Mouse (Mus musculus): Measurements from ENCODE around the gene Tecta.

DNA sequence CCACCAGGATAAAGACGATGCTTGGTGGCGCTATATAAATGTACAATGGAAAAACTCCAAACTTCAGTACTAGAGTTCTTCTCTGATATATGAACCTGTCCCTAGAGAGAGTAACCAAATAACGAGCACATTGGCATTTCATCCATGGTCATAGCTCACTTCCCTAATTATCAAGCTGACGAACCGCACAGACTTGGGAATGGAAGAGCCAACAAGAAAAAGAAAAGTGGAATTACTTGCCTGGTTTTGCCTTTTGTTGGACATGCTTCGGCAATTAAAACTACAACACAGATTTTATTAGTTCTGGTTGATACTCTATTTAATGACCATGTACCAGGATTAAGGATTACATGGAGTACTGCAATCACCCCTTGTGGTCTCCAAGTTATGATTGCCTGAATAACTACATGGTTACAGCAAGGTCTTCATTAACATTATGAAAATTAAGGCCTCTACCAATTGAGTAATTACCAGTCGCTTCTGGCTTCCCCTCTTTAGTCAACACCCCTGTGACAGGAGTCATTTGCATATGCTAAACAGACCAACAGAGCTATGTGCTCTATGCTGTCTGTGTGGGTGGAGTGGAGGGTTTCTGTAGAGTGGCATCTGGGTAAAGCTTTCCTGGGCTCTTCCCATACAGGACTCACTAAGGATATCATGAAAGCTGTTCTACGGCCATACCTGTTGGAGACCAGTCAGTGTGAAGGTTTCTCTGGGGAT is 16.9 kb downstream of the Tecta start:
- TF ChIP-seq CTCF (IDR thresholded peaks at IDR 0.05; ENCODE audit: low read depth, low read length) (no peak), GATA1 (IDR thresholded peaks at IDR 0.05; ENCODE audit: borderline replicate concordance, low read length) (no peak), POLR2AphosphoS5 (IDR thresholded peaks at IDR 0.05; ENCODE audit: insufficient replicate concordance, low read depth, low read length) (no peak)

All from G1E (cell line).